Mouse (Mus musculus) kidney, embryonic 16.5 days (tissue): Measurements from ENCODE around the gene Dennd1b. TPM values are rescaled to one million over a fixed set of nuclear protein-coding genes. Genes with fewer than 3 reads are reported as not detected.

Experiments
- ATAC-seq: fragments of 200-750 bp; cut with Nextera tagmentation; 2 replicates; pipeline ENCODE4 v1.8.0; 2017; ENCODE audit warnings: moderate TSS enrichment; ENCODE audit not compliant: low FRiP score, low TSS enrichment
- H3K27ac ChIP-seq: fragments of 300-500 bp; sonication (generic); 2 replicates; pipeline ENCODE4 v1.5.1; 2014; ENCODE audit warnings: low read length
- H3K27me3 ChIP-seq: fragments of 300-500 bp; sonication (generic); 2 replicates; pipeline ENCODE4 v1.6.1; 2014; ENCODE audit warnings: low read length, control low read depth, mixed read lengths; ENCODE audit not compliant: insufficient read depth
- H3K36me3 ChIP-seq: fragments of 300-500 bp; sonication (generic); 2 replicates; pipeline ENCODE4 v1.6.1; 2014; ENCODE audit warnings: low read length, control low read depth, mixed read lengths; ENCODE audit not compliant: insufficient read depth
- H3K4me1 ChIP-seq: fragments of 300-500 bp; sonication (generic); 2 replicates; pipeline ENCODE4 v1.6.1; 2014; ENCODE audit warnings: low read length, control low read depth, mixed read lengths; ENCODE audit not compliant: insufficient read depth
- H3K4me2 ChIP-seq: fragments of 300-500 bp; sonication (generic); replicated peaks from 2 replicates; pipeline ENCODE4 v1.6.1; 2014; ENCODE audit warnings: low read depth, low read length
- H3K4me3 ChIP-seq: fragments of 300-500 bp; sonication (generic); 2 replicates; pipeline ENCODE4 v1.5.1; 2014; ENCODE audit warnings: mild to moderate bottlenecking, low read length
- H3K9ac ChIP-seq: fragments of 300-500 bp; sonication (generic); replicated peaks from 2 replicates; pipeline ENCODE4 v1.6.1; 2014; ENCODE audit warnings: low read length
- H3K9me3 ChIP-seq: fragments of 300-500 bp; sonication (generic); 2 replicates; pipeline ENCODE4 v1.6.1; 2016; ENCODE audit warnings: low read length, control low read depth
- WGBS: fragments of 180-500 bp; shearing (Covaris S2); extraction: QIAGEN DNeasy Blood & Tissue Kit; methylation state at CpG from one replicate; pipeline ENCODE4 v1.1.7; 2014; 5-methylcytosine and 5-hydroxymethylcytosine counted together
- polyA plus RNA-seq: library from polyadenylated mRNA; unstranded; fragments of >200 nt; fragmentation: Nextera tagmentation; extraction: Ambion mirVana; gene quantifications from 2 replicates; pipeline ENCODE4 v1.2.1, GENCODE M21; 2015

Dennd1b gene
- polyA plus RNA-seq, 1 experiment from 2014 or later: 8.6 TPM

DNA sequence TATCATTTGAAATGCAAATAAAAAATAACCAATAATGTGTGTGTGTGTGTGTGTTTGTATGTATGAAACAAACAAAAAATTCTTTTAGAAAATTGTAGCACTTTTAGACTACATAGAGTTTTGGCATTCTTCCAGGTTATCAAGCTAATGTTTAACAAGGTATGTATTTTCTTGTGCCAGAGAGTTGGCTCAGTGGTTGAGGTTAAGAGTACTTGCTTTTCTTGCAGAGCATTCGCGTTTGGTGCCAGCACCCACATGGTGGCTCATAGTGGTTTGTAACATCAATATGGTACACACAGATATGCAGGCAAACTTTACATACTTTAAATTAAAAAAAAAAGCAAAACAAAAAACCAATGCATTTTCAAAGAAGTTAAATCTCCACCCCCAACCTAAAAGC lies 101.5 kb downstream of the Dennd1b start:
- no peak overlapping the region for H3K4me2 ChIP-seq
- H3K4me1 ChIP-seq: no peaks in the 10 kb centered on the region
- no peak overlapping the region for H3K27ac ChIP-seq
- H3K9me3 ChIP-seq: no peaks in the 10 kb centered on the region
- H3K9ac ChIP-seq: no peak overlapping the region
- 78% methylated on average over 2 of the region's 2 CpGs for WGBS
- H3K4me3 ChIP-seq: no peak overlapping the region
- H3K36me3 ChIP-seq: no peaks in the 10 kb centered on the region
- no peaks in the 10 kb centered on the region for H3K27me3 ChIP-seq
- ATAC-seq: no peak

DNA sequence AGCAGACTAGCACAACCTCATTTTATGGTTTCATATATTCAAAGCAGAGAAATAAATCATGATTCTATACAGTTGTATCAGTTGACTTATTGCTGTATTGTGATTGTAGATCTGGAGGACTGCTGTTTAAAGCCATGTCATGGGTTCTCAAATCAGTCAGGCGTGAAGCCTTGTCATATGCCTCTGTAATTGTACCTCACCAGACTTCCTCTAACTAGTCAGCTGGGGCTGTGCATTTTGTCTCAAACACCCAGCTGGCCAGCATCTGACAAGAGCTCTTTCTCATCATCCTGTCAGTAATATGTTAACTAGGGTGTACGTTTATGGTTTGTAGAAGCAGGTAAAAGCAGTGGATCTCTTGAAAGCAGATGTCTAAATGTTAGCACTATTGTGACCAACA lies 104.0 kb downstream of the Dennd1b start:
- no peaks in the 10 kb centered on the region for H3K36me3 ChIP-seq
- H3K4me1 ChIP-seq: no peaks in the 10 kb centered on the region
- H3K9me3 ChIP-seq: no peaks in the 10 kb centered on the region
- no peak; the same call in 1 of the 2 replicates for ATAC-seq
- H3K9ac ChIP-seq: no peak overlapping the region
- no peaks in the 10 kb centered on the region for H3K27me3 ChIP-seq
- 37% methylated on average over 2 of the region's 2 CpGs for WGBS
- no peak overlapping the region for H3K27ac ChIP-seq
- H3K4me3 ChIP-seq: no peak overlapping the region
- no peak overlapping the region for H3K4me2 ChIP-seq

DNA sequence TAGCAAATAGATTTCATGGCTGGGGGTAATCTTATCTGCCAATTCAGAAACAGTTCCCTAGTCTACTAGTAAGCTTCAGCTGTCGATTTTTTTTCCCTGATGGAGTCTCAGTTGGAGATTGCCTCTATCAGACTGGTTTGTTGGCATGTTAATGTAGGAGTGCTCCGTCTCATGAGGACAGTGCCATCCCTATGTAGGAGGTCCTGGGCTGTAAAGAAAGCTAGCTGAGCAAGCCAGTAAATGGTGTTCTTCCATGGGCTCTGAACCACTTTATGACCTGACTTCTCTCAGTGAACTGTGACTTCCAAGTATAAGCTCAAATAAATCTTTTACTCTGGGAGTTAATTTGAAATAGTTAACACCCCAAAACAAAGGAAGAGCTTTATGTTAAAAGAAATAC lies 107.8 kb downstream of the Dennd1b start:
- Histone ChIP-seq H3K4me3 (no peak overlapping the region), H3K27ac (no peak overlapping the region), H3K9ac (no peak overlapping the region), H3K9me3 (no peaks in the 10 kb centered on the region), H3K27me3 (no peaks in the 10 kb centered on the region), H3K36me3 (no peaks in the 10 kb centered on the region), H3K4me2 (no peak overlapping the region), H3K4me1 (no peaks in the 10 kb centered on the region)
- WGBS: 32% methylated on average over 2 of the region's 2 CpGs
- peak; percentile 57; the same call in 1 of the 2 replicates for ATAC-seq

DNA sequence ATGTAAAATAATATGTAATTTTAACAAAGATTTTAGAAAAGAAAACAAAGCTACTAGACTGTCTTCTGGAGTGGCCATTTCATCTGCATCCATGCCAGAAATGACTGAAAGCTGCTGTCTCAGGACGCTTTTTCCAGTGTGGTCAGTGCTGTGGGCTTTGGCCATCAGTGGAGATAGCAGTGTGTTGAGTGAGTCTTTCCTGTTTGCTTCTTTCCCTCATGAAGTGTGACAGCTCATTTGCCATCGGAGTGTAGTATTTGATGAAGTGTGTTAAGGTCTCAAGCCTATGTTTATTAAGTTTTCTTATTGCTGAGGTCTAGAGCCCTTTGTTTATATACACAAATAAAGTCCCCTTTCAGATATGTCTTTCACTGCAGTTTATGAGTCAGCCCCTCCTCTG lies 112.4 kb downstream of the Dennd1b start:
- 0 out of 2 replicates have a peak, but pooled peaks cover 3% of the 10 kb centered on the region for H3K4me1 ChIP-seq
- H3K27ac ChIP-seq: no peak overlapping the region
- no peaks in the 10 kb centered on the region for H3K9me3 ChIP-seq
- H3K9ac ChIP-seq: no peak overlapping the region
- 67% methylated on average over 2 of the region's 2 CpGs for WGBS
- no peaks in the 10 kb centered on the region for H3K27me3 ChIP-seq
- H3K4me3 ChIP-seq: no peak overlapping the region
- no peaks in the 10 kb centered on the region for H3K36me3 ChIP-seq
- ATAC-seq: no peak
- H3K4me2 ChIP-seq: no peak overlapping the region

DNA sequence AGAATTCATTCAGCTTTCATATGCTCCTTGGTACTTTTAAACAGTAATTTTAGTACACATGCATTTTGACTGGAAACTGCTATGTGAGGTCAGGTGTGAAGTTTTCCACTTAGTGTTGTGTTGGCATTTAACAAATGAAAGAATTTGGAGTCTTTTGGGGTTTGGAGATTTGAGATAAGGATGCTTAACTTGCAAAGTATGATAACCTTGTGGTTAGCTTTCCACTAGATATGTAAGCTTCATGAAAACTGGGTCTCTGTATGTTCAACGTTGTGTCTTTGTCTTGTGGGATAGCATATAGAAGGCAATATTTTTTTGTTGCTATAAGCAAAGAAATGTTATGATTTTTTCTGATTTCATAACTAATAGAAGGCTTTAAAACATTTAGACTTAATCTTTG lies 114.8 kb downstream of the Dennd1b start:
- Histone ChIP-seq H3K9me3 (no peaks in the 10 kb centered on the region), H3K27me3 (no peaks in the 10 kb centered on the region), H3K4me1 (0 out of 2 replicates have a peak, but pooled peaks cover 3% of the 10 kb centered on the region), H3K9ac (no peak overlapping the region), H3K27ac (no peak overlapping the region), H3K4me3 (no peak overlapping the region), H3K36me3 (no peaks in the 10 kb centered on the region), H3K4me2 (no peak overlapping the region)
- no peak for ATAC-seq
- WGBS: 88% methylated on average over 1 of the region's 1 CpGs

DNA sequence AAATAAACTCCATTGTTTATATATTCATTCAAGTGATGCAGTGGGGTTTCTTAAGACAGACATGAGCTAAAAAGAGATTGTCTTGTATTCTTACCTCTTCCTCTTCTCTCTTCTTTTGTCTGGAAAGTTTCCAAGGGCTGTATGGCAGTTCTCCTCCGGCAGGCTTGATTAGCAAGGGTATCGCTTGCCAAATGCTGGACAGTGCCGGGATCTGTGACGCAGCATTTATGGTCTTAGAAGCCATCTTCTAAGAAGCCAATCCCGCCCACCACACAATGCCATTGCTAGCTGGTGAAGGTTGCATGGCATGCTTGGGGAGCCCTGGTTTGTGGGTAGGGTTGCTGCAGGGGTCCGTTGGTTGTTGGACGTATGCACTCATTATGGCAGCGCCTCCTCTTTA lies 115.8 kb downstream of the Dennd1b start:
- Histone ChIP-seq H3K4me2 (no peak overlapping the region), H3K27me3 (no peaks in the 10 kb centered on the region), H3K9ac (no peak overlapping the region), H3K4me3 (no peak overlapping the region), H3K36me3 (no peaks in the 10 kb centered on the region), H3K27ac (no peak overlapping the region), H3K4me1 (0 out of 2 replicates have a peak, but pooled peaks cover 3% of the 10 kb centered on the region), H3K9me3 (no peaks in the 10 kb centered on the region)
- ATAC-seq: no peak
- 77% methylated on average over 8 of the region's 8 CpGs for WGBS

DNA sequence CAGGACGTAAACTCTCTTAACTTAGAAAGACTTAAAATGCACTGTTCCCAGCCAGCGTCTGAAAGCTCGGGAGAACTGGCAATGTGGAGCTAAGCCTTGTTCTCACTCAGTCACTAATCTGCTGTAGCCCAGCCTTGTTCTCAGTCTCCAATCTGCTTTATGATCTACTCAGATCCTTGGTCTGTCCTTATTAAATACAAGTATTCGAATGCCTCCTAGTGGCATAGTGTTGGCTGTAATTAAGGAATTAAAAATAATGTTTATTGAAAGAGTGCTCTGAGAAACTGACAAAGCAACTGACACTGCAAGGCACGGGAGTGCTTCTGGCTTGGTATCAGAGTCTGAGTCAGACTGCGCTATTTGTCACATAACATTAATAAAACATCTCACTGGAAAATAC lies 116.3 kb downstream of the Dennd1b start:
- 80% methylated on average over 6 of the region's 6 CpGs for whole genome bisulfite sequencing
- Histone ChIP-seq H3K36me3 (no peaks in the 10 kb centered on the region), H3K4me2 (no peak overlapping the region), H3K27me3 (no peaks in the 10 kb centered on the region), H3K9me3 (no peaks in the 10 kb centered on the region), H3K27ac (no peak overlapping the region), H3K4me3 (no peak overlapping the region), H3K4me1 (0 out of 2 replicates have a peak, but pooled peaks cover 3% of the 10 kb centered on the region), H3K9ac (no peak overlapping the region)
- no peak for ATAC-seq

DNA sequence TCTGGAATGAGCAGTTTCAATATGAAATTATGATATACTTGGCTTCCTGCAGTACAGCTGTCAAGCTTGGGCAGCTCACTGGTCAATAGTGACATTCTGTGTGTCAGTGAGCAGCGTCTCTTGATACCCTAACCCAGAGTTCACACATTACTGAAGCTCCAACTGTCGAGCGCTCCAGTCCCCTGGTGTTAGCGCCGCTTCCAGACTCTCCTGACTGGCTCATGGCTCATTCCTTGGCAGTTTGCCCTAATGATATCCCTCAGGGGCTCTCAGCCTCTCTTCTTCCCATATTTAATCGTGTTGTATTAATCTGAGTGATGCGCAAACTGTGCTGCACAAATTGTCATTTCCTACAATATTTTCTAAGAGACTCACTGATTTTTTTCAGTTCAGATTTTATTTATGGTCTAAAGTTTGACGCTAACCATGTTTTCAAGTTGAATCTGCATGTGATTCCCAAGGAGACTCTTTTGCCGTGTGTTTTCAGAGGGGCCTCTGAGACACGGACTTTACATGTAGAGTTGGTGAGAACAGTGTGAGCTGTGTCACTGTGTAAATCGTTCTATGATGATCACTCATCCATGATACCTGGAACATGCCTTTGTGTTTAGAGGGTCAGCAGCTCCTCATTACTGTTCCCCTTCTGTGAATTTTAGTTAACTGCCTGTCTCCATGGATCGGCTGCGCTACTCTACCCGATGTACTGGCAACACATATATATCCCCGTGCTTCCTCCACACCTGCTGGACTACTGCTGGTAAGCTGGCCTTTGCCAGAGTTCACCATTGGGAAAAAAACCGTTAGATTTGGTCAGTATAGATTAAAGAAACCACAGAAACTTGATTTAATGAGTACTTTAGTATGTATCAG lies 117.5 kb downstream of the Dennd1b start:
- Histone ChIP-seq H3K9ac (no peak overlapping the region), H3K36me3 (no peaks in the 10 kb centered on the region), H3K4me1 (0 out of 2 replicates have a peak, but pooled peaks cover 3% of the 10 kb centered on the region), H3K4me3 (no peak overlapping the region), H3K27ac (no peak overlapping the region), H3K27me3 (no peaks in the 10 kb centered on the region), H3K9me3 (no peaks in the 10 kb centered on the region), H3K4me2 (no peak overlapping the region)
- 69% methylated on average over 16 of the region's 16 CpGs for WGBS
- no peak for ATAC-seq

DNA sequence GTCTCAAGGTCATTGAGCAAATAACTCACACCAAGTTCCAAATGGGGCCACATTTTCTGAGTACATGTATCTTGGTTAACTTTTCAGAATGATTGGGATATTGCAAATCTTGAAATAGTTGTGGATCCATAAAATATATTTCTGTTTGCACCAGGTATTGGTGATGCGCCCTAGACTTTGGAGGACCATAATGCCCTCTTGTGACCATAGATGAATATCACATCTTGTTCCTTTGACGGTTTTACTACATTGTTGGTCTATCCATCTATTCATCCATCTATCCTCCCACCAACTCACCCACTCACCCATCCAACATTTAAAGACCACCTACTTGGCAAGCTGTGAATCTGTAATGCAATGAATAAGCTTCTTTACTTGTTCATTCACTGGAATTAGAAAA lies 120.1 kb downstream of the Dennd1b start:
- H3K9ac ChIP-seq: no peak overlapping the region
- H3K27me3 ChIP-seq: no peaks in the 10 kb centered on the region
- H3K4me1 ChIP-seq: 0 out of 2 replicates have a peak, but pooled peaks cover 3% of the 10 kb centered on the region
- no peak overlapping the region for H3K27ac ChIP-seq
- WGBS: 68% methylated on average over 2 of the region's 2 CpGs
- no peaks in the 10 kb centered on the region for H3K9me3 ChIP-seq
- ATAC-seq: no peak
- no peak overlapping the region for H3K4me2 ChIP-seq
- H3K36me3 ChIP-seq: no peaks in the 10 kb centered on the region
- H3K4me3 ChIP-seq: no peak overlapping the region

DNA sequence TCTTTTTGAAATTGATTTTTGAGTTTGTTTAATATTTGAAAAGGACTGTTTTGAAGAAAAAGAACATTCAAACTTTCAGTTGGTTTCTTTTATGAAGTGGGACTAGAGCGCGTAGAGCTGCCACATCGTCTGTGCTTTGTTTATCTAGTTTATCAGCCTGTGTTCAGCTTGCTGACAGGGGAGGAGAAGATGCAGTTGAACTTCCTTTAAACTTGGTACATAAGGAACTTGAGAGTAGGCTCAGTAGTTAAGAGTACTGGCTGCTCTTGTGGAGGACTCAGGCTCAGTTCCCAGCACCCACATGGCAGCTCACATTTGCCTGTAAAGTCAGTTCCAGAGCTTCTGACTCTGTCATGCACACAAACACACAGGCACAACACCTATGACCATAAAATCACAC lies 124.3 kb downstream of the Dennd1b start:
- no peak for ATAC-seq
- Histone ChIP-seq H3K4me3 (no peak overlapping the region), H3K9me3 (no peaks in the 10 kb centered on the region), H3K27me3 (no peaks in the 10 kb centered on the region), H3K4me2 (no peak overlapping the region), H3K9ac (no peak overlapping the region), H3K27ac (no peak overlapping the region), H3K36me3 (no peaks in the 10 kb centered on the region), H3K4me1 (no peaks in the 10 kb centered on the region)
- 79% methylated on average over 3 of the region's 3 CpGs for WGBS
